Mouse (Mus musculus): Measurements from ENCODE around the gene Cavin4. TPM values are rescaled to one million over a fixed set of nuclear protein-coding genes. Genes with fewer than 3 reads are reported as not detected.

Gene Cavin4
- polyA plus RNA-seq, 1 experiment = 0.38 TPM

GRCm38 (mm10) chr4:48688148-48688547, 24.8 kb downstream of the Cavin4 start:
- no peaks in the 10 kb centered on the region for H3K27me3 ChIP-seq (replicated peaks; ENCODE audit: control insufficient read depth, insufficient read depth, low read length)
- no peak for TF ChIP-seq POLR2A (IDR thresholded peaks at IDR 0.05; ENCODE audit: low read depth, low read length)
- no peak for TF ChIP-seq CTCF (conservative IDR thresholded peaks at IDR 0.05; ENCODE audit: insufficient read depth, insufficient read length, low read depth, low read length)
- no peaks in the 10 kb centered on the region for H3K4me1 ChIP-seq (ENCODE audit: control insufficient read depth, insufficient read depth, low read length)
- 64% methylated on average over 6 of the region's 6 CpGs for WGBS
- DNase-seq = no peak
- no peaks in the 10 kb centered on the region for H3K36me3 ChIP-seq (ENCODE audit: control insufficient read depth, insufficient read depth, low read length)
- H3K4me3 ChIP-seq (ENCODE audit: insufficient read depth, low read depth, low read length) = no peak overlapping the region
- no peak overlapping the region for H3K27ac ChIP-seq (ENCODE audit: insufficient read depth, low read depth, low read length)

- Histone ChIP-seq H3K4me3 (ENCODE audit: insufficient read depth, low read depth, low read length) (no peak overlapping the region), H3K4me1 (ENCODE audit: control insufficient read depth, insufficient read depth, low read length) (no peaks in the 10 kb centered on the region), H3K27ac (ENCODE audit: insufficient read depth, low read depth, low read length) (no peak overlapping the region), H3K27me3 (replicated peaks; ENCODE audit: control insufficient read depth, insufficient read depth, low read length) (no peaks in the 10 kb centered on the region), H3K36me3 (ENCODE audit: control insufficient read depth, insufficient read depth, low read length) (no peaks in the 10 kb centered on the region)
- peak; percentile 56 for DNase-seq
- TF ChIP-seq CTCF (conservative IDR thresholded peaks at IDR 0.05; ENCODE audit: insufficient read depth, insufficient read length, low read depth, low read length) = peak; percentile 34
- no peak for TF ChIP-seq POLR2A (IDR thresholded peaks at IDR 0.05; ENCODE audit: low read depth, low read length)
- WGBS = 84% methylated on average over 9 of the region's 9 CpGs
Observed at GRCm38 (mm10) chr4:48690640-48691039, 27.3 kb downstream of the Cavin4 start.

GRCm38 (mm10) chr4:48691793-48692437, 28.6 kb downstream of the Cavin4 start:
- Histone ChIP-seq H3K4me3 (ENCODE audit: insufficient read depth, low read depth, low read length) (no peak overlapping the region), H3K27me3 (replicated peaks; ENCODE audit: control insufficient read depth, insufficient read depth, low read length) (no peaks in the 10 kb centered on the region), H3K27ac (ENCODE audit: insufficient read depth, low read depth, low read length) (no peak overlapping the region), H3K36me3 (ENCODE audit: control insufficient read depth, insufficient read depth, low read length) (no peaks in the 10 kb centered on the region), H3K4me1 (ENCODE audit: control insufficient read depth, insufficient read depth, low read length) (no peaks in the 10 kb centered on the region)
- WGBS = 42% methylated on average over 7 of the region's 7 CpGs
- peak; percentile 51 for DNase-seq
- TF ChIP-seq CTCF (conservative IDR thresholded peaks at IDR 0.05; ENCODE audit: insufficient read depth, insufficient read length, low read depth, low read length) (peak; percentile 73), POLR2A (IDR thresholded peaks at IDR 0.05; ENCODE audit: low read depth, low read length) (no peak)

DNA sequence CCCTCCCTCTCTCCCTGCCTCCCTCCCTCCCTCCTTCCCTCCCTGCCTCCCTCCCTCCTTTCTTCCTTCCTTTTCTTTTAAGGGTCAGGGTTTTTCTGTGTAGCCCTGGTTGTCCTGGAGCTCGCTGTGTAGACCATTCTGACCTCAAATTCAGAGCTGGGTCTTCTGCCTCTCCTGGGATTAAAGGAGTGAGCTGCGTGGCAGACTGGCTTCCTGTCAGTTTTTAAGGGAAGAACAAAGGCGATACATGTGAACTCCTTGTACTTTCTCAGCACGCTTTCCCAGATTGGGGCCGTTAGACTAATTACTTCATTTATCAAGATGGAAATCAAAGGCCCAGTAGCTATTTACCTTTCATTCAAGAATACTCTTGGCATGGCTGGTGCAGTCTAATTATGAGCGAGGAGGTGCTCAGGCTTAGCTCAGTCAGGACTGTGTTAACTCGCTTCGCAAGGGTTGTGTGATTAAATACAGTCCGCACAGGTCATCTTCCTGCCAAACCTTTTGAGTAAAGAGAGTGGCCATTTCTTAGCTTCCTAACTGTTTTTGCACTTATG, 29.5 kb downstream of the Cavin4 start:
- 56% methylated on average over 9 of the region's 9 CpGs for whole genome bisulfite sequencing

GRCm38 (mm10) chr4:48696706-48697105, 33.4 kb downstream of the Cavin4 start:
- H3K27ac ChIP-seq (ENCODE audit: insufficient read depth, low read depth, low read length) = no peak overlapping the region
- no peak overlapping the region for H3K4me3 ChIP-seq (ENCODE audit: insufficient read depth, low read depth, low read length)
- WGBS = 97% methylated on average over 3 of the region's 3 CpGs
- TF ChIP-seq POLR2A (IDR thresholded peaks at IDR 0.05; ENCODE audit: low read depth, low read length) (no peak), CTCF (conservative IDR thresholded peaks at IDR 0.05; ENCODE audit: insufficient read depth, insufficient read length, low read depth, low read length) (no peak)
- H3K27me3 ChIP-seq (replicated peaks; ENCODE audit: control insufficient read depth, insufficient read depth, low read length) = no peaks in the 10 kb centered on the region
- no peaks in the 10 kb centered on the region for H3K4me1 ChIP-seq (ENCODE audit: control insufficient read depth, insufficient read depth, low read length)
- no peak for DNase-seq
- no peaks in the 10 kb centered on the region for H3K36me3 ChIP-seq (ENCODE audit: control insufficient read depth, insufficient read depth, low read length)

More for the DNA sequence above, 29.5 kb downstream of the Cavin4 start:
- DNase-seq = no peak
- Histone ChIP-seq H3K27me3 (replicated peaks; ENCODE audit: control insufficient read depth, insufficient read depth, low read length) (no peaks in the 10 kb centered on the region), H3K36me3 (ENCODE audit: control insufficient read depth, insufficient read depth, low read length) (no peaks in the 10 kb centered on the region), H3K4me1 (ENCODE audit: control insufficient read depth, insufficient read depth, low read length) (no peaks in the 10 kb centered on the region), H3K27ac (ENCODE audit: insufficient read depth, low read depth, low read length) (no peak overlapping the region), H3K4me3 (ENCODE audit: insufficient read depth, low read depth, low read length) (no peak overlapping the region)
- no peak for TF ChIP-seq CTCF (conservative IDR thresholded peaks at IDR 0.05; ENCODE audit: insufficient read depth, insufficient read length, low read depth, low read length)

DNA sequence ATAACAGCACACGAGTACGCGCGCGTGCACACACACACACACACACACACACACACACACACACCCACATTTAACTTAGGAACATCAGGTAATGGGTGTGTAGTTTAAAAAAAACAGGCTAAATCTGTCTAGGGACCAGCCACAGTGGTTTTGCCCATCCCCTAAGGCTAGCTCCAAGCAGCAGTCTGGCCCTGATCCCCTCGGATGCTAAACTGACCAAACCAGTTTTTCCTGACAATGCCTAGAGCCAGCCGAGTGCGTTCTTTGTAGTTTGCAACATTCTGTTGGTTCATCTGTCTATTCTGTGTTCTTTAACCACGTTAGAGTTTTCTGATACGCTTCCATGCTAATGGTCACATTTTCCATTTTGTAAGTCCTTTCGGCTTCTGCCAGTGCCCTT, 34.0 kb downstream of the Cavin4 start:
- WGBS = 65% methylated on average over 11 of the region's 11 CpGs
- TF ChIP-seq CTCF (conservative IDR thresholded peaks at IDR 0.05; ENCODE audit: insufficient read depth, insufficient read length, low read depth, low read length) (no peak), POLR2A (IDR thresholded peaks at IDR 0.05; ENCODE audit: low read depth, low read length) (no peak)
- DNase-seq = no peak

DNA sequence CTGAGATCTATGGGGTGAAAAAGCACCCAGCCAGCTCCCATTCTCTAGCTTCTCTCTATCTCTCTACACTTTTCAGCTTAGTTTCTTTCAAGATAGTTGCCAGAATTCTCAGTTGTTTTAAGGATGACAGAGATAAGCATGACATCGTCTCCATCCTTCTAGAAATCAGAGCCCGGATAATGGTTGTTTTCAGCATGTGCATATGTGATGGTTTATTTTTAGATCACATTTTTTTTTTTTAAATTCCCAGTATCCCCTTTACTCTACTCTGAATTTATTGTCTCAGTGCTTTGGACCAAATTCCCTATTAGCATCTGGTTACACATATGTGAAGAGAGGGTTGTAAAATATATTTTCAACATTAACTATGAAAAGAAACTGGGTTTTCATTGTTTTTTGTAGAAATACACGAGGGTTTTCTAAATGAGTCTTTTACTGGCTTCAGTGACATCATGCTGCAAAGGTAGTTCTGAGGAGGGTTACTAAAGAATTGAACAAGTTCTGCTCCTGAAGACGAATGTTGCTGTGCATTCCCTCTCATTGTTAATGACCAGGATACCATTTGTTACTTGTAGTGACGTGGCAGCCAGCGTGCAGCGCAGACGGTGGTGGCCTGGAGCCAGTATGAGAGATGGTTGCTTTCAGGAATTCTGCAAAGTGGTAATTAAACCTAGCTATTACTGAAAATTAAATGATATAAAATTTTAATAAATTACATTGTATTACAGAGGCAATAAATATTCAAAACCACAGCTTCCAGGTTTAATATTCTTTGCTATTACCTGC, 52.7 kb downstream of the Cavin4 start:
- H3K4me3 ChIP-seq (ENCODE audit: insufficient read depth, low read depth, low read length) = no peak overlapping the region
- no peaks in the 10 kb centered on the region for H3K36me3 ChIP-seq (ENCODE audit: control insufficient read depth, insufficient read depth, low read length)
- no peak for DNase-seq
- no peaks in the 10 kb centered on the region for H3K27me3 ChIP-seq (replicated peaks; ENCODE audit: control insufficient read depth, insufficient read depth, low read length)
- 63% methylated on average over 8 of the region's 8 CpGs for WGBS
- H3K4me1 ChIP-seq (ENCODE audit: control insufficient read depth, insufficient read depth, low read length) = no peaks in the 10 kb centered on the region
- TF ChIP-seq POLR2A (IDR thresholded peaks at IDR 0.05; ENCODE audit: low read depth, low read length) (no peak), CTCF (conservative IDR thresholded peaks at IDR 0.05; ENCODE audit: insufficient read depth, insufficient read length, low read depth, low read length) (no peak)
- H3K27ac ChIP-seq (ENCODE audit: insufficient read depth, low read depth, low read length) = no peak overlapping the region

More for the DNA sequence above, 34.0 kb downstream of the Cavin4 start:
- Histone ChIP-seq H3K27me3 (replicated peaks; ENCODE audit: control insufficient read depth, insufficient read depth, low read length) (no peaks in the 10 kb centered on the region), H3K36me3 (ENCODE audit: control insufficient read depth, insufficient read depth, low read length) (no peaks in the 10 kb centered on the region), H3K27ac (ENCODE audit: insufficient read depth, low read depth, low read length) (no peak overlapping the region), H3K4me1 (ENCODE audit: control insufficient read depth, insufficient read depth, low read length) (no peaks in the 10 kb centered on the region), H3K4me3 (ENCODE audit: insufficient read depth, low read depth, low read length) (no peak overlapping the region)

Measured in kidney, adult 2 months (tissue).